Comparison of ENCODE assay signal across 8 mouse cellular contexts in genomic region chr9:51076300-51076978, GRCm38 (mm10). TPM values are rescaled to one million over a fixed set of nuclear protein-coding genes. Genes with fewer than 3 reads are reported as not detected.
DNase-seq lines count a peak whose midpoint lies in the region; ATAC-seq and TF ChIP-seq lines count a peak whose summit lies in the region.

No protein-coding gene starts in this region.

- TF ChIP-seq POLR2A in thymus, adult 2 months (IDR thresholded peaks at IDR 0.05; ENCODE audit: control insufficient read depth, extremely low read depth, insufficient read depth, low read length, poor library complexity): no peak

- under 1% methylated on average over 17 of the region's 17 CpGs for WGBS in thymus, adult 2 months
- 0% methylated on average over 17 of the region's 17 CpGs for WGBS in heart, embryonic 14.5 days
- WGBS in midbrain, embryonic 11.5 days: 2% methylated on average over 17 of the region's 17 CpGs

- H3K4me3 ChIP-seq in thymus, adult 2 months (ENCODE audit: control insufficient read depth, insufficient read depth, low read length): peak overlapping the region; percentile 41
- H3K4me3 ChIP-seq in heart, embryonic 14.5 days (ENCODE audit: control insufficient read depth in 1 of 2, insufficient read depth in 1 of 2, low read depth in 1 of 2, low read length in 2 of 2): peak overlapping the region; percentile 51 to 53
- peak overlapping the region; percentile 27 for H3K4me3 ChIP-seq in midbrain, embryonic 11.5 days (ENCODE audit: low read depth, low read length)

- H3K9ac ChIP-seq in heart, embryonic 14.5 days (ENCODE audit: low read length): peak overlapping the region; percentile 71
- peak overlapping the region; percentile 54 for H3K9ac ChIP-seq in midbrain, embryonic 11.5 days (ENCODE audit: low read length)

- no peaks in the 10 kb centered on the region for H3K27me3 ChIP-seq in thymus, adult 2 months (ENCODE audit: control insufficient read depth, insufficient read depth, low read length)
- H3K27me3 ChIP-seq in heart, embryonic 14.5 days (ENCODE audit: control insufficient read depth, insufficient read depth, low read length): no peaks in the 10 kb centered on the region
- H3K27me3 ChIP-seq in midbrain, embryonic 11.5 days (ENCODE audit: control insufficient read depth, insufficient read depth, low read length): no peaks in the 10 kb centered on the region

- no peaks in the 10 kb centered on the region for H3K9me3 ChIP-seq in heart, embryonic 14.5 days (ENCODE audit: control insufficient read depth, low read length)
- no peaks in the 10 kb centered on the region for H3K9me3 ChIP-seq in midbrain, embryonic 11.5 days (ENCODE audit: control insufficient read depth, low read length)

- no peak for TF ChIP-seq CTCF in thymus, adult 2 months (IDR thresholded peaks at IDR 0.05; ENCODE audit: borderline replicate concordance, control insufficient read depth, extremely low read depth, insufficient read depth, low read length, poor library complexity)

- peak; percentile 6; the same call in 1 of the 2 replicates for ATAC-seq in heart, embryonic 14.5 days (ENCODE audit: insufficient number of reproducible peaks, insufficient read depth, low FRiP score, low read depth)
- ATAC-seq in midbrain, embryonic 11.5 days (ENCODE audit: low FRiP score): peak; percentile 40

- no peaks in the 10 kb centered on the region for H3K36me3 ChIP-seq in thymus, adult 2 months (ENCODE audit: control insufficient read depth, insufficient read depth, low read length)
- H3K36me3 ChIP-seq in heart, embryonic 14.5 days (ENCODE audit: control insufficient read depth, insufficient read depth, low read length): no peaks in the 10 kb centered on the region
- H3K36me3 ChIP-seq in midbrain, embryonic 11.5 days (ENCODE audit: control insufficient read depth, insufficient read depth, low read length): no peaks in the 10 kb centered on the region

- no peak overlapping the region for H3K27ac ChIP-seq in thymus, adult 2 months (ENCODE audit: control insufficient read depth, insufficient read depth, low read length)
- H3K27ac ChIP-seq in heart, embryonic 14.5 days (replicated peaks in 1 of 2; ENCODE audit: control insufficient read depth in 1 of 2, insufficient read depth in 1 of 2, low read depth in 2 of 2, low read length in 2 of 2): peak overlapping the region; percentile 29 to 54
- H3K27ac ChIP-seq in midbrain, embryonic 11.5 days (ENCODE audit: low read depth, low read length): no peak overlapping the region

- peak; percentile 5 for DNase-seq in thymus, adult 2 months
- no peak for DNase-seq in thymus, postnatal 10 days (ENCODE audit: low spot score in 2 of 2)
- peak; percentile 56 for DNase-seq in embryo, embryonic 10 days (ENCODE audit: low spot score)
- peak; percentile 22 to 45 for DNase-seq in kidney, postnatal 4 days
- DNase-seq in midbrain, embryonic 11.5 days (ENCODE audit: low spot score, missing footprints): peak; percentile 96
- DNase-seq in urinary bladder, postnatal 25 days (ENCODE audit: low spot score): peak; percentile 8
- no peak for DNase-seq in left cerebral cortex, adult 9 months (ENCODE audit: low spot score in 2 of 2)

- peak overlapping the region; percentile 82 for H3K4me2 ChIP-seq in heart, embryonic 14.5 days (ENCODE audit: low read length)
- peak overlapping the region; percentile 77 for H3K4me2 ChIP-seq in midbrain, embryonic 11.5 days

- H3K4me1 ChIP-seq in thymus, adult 2 months (replicated peaks; ENCODE audit: control insufficient read depth, insufficient read depth, low read length): peaks cover 10% of the 10 kb centered on the region
- H3K4me1 ChIP-seq in heart, embryonic 14.5 days (ENCODE audit: control insufficient read depth in 2 of 2, insufficient read depth in 2 of 2, low read length in 2 of 2): peaks cover 2 to 10% of the 10 kb centered on the region in 2 experiments; a peak in 2 of 4 replicates
- H3K4me1 ChIP-seq in midbrain, embryonic 11.5 days (ENCODE audit: control insufficient read depth, insufficient read depth, low read length): peaks cover 12% of the 10 kb centered on the region

RNA-seq across cellular contexts. Expression of gene Layn, which starts 0.5 kb away (rescaled TPM):
- 0.54 and 1.1 TPM in 2 replicates for polyA plus RNA-seq in thymus, adult 2 months (2012; rRNA removed)
- 11.5 and 11.6 TPM in 2 replicates for polyA plus RNA-seq in heart, embryonic 14.5 days (2014; fragmentation: Nextera tagmentation; extraction: Ambion mirVana)
- polyA plus RNA-seq in midbrain, embryonic 11.5 days (2014; fragmentation: Nextera tagmentation; extraction: Ambion mirVana): 1.6 and 2.1 TPM in 2 replicates

RNA-seq across cellular contexts. Expression of gene Btg4, which starts 15.7 kb away (rescaled TPM):
- polyA plus RNA-seq in thymus, adult 2 months (2012; rRNA removed): not detected in 2 replicates
- not detected in 2 replicates for polyA plus RNA-seq in heart, embryonic 14.5 days (2014; fragmentation: Nextera tagmentation; extraction: Ambion mirVana)
- polyA plus RNA-seq in midbrain, embryonic 11.5 days (2014; fragmentation: Nextera tagmentation; extraction: Ambion mirVana): not detected in 2 replicates

RNA-seq across cellular contexts. Expression of gene 4833427G06Rik, which starts 25.4 kb away (rescaled TPM):
- polyA plus RNA-seq in thymus, adult 2 months (2012; rRNA removed): not detected in 2 replicates
- not detected in 2 replicates for polyA plus RNA-seq in heart, embryonic 14.5 days (2014; fragmentation: Nextera tagmentation; extraction: Ambion mirVana)
- polyA plus RNA-seq in midbrain, embryonic 11.5 days (2014; fragmentation: Nextera tagmentation; extraction: Ambion mirVana): not detected in 2 replicates

Comparison
In these comparisons a context has a peak if more than half of its experiments do, and no peak if none do; other contexts are left out.
1. DNase-seq: peak in thymus, adult 2 months (single experiment), embryo, embryonic 10 days (single experiment), kidney, postnatal 4 days (2 of 2), midbrain, embryonic 11.5 days (single experiment) and urinary bladder, postnatal 25 days (single experiment); none in thymus, postnatal 10 days (0 of 2) and left cerebral cortex, adult 9 months (0 of 2).
2. H3K27ac ChIP-seq: peak in heart, embryonic 14.5 days (2 of 2); none in thymus, adult 2 months (single experiment) and midbrain, embryonic 11.5 days (single experiment).
3. Peak in every context shown above with its lines, with median percentiles within 50 percentile points of each other: H3K4me3 ChIP-seq.